Mouse (Mus musculus) lung, embryonic 14.5 days (tissue): ENCODE results near the gene Ano1. TPM values are rescaled to one million over a fixed set of nuclear protein-coding genes. Genes with fewer than 3 reads are reported as not detected.

Experiments used
- ATAC-seq: fragments of 200-750 bp; cut with Nextera tagmentation; 2 replicates; pipeline ENCODE4 v1.8.0; 2017; ENCODE audit warnings: mild to moderate bottlenecking, moderate TSS enrichment, moderate library complexity; ENCODE audit not compliant: insufficient read depth
- DNase-seq: peaks from one replicate; pipeline ENCODE4 v3.0.0-alpha.2; 2015
- H3K27ac ChIP-seq: fragments of 300-500 bp; sonication (generic); 2 replicates; pipeline ENCODE4 v1.5.1; 2014; ENCODE audit warnings: low read depth, mild to moderate bottlenecking, moderate library complexity
- H3K27me3 ChIP-seq: fragments of 300-500 bp; sonication (generic); 2 replicates; pipeline ENCODE4 v1.6.1; 2014; ENCODE audit warnings: low read length, control low read depth; ENCODE audit not compliant: insufficient read depth
- H3K36me3 ChIP-seq: fragments of 300-500 bp; sonication (generic); 2 replicates; pipeline ENCODE4 v1.6.1; 2014; ENCODE audit warnings: control low read depth; ENCODE audit not compliant: insufficient read depth
- H3K4me1 ChIP-seq: fragments of 300-500 bp; sonication (generic); 2 replicates; pipeline ENCODE4 v1.6.1; 2014; ENCODE audit warnings: antibody characterized with exemption, control low read depth; ENCODE audit not compliant: insufficient read depth
- H3K4me2 ChIP-seq: fragments of 300-500 bp; sonication (generic); 2 replicates; pipeline ENCODE4 v1.6.1; 2014; ENCODE audit warnings: mild to moderate bottlenecking
- H3K4me3 ChIP-seq: fragments of 300-500 bp; sonication (generic); 2 replicates; pipeline ENCODE4 v1.5.1; 2014; ENCODE audit warnings: low read depth, low read length
- H3K9ac ChIP-seq: fragments of 300-500 bp; sonication (generic); 2 replicates; pipeline ENCODE4 v1.6.1; 2014
- H3K9me3 ChIP-seq: fragments of 300-500 bp; sonication (generic); 2 replicates; pipeline ENCODE4 v1.6.1; 2016; ENCODE audit warnings: low read depth, low read length, control low read depth
- CTCF ChIP-seq: IDR thresholded peaks from 2 replicates; pipeline ENCODE4 v1.5.1; 2016; ENCODE audit warnings: antibody characterized with exemption, low read depth
- WGBS: fragments of 180-500 bp; shearing (Covaris S2); extraction: QIAGEN DNeasy Blood & Tissue Kit; methylation state at CpG from one replicate; pipeline ENCODE4 v1.1.7; 2014; 5-methylcytosine and 5-hydroxymethylcytosine counted together
- polyA plus RNA-seq: library from polyadenylated mRNA; unstranded; fragments of >200 nt; fragmentation: Nextera tagmentation; extraction: Ambion mirVana; gene quantifications from 2 replicates; pipeline ENCODE4 v1.2.1, GENCODE M21; 2014

Gene Ano1
- polyA plus RNA-seq, 1 experiment from 2014 or later = 64.8 TPM

GRCm38 (mm10) chr7:144755511-144756378 lies 4.0 kb upstream of the Ano1 start:
- no peak for ATAC-seq
- Histone ChIP-seq H3K4me2 (no peak overlapping the region), H3K27ac (0 out of 2 replicates have a peak overlapping the region, but pooled peaks have one; percentile 1), H3K9ac (no peak overlapping the region), H3K9me3 (no peaks in the 10 kb centered on the region), H3K36me3 (no peaks in the 10 kb centered on the region), H3K27me3 (no peaks in the 10 kb centered on the region), H3K4me1 (peaks cover 19% of the 10 kb centered on the region; the same call in 1 of the 2 replicates), H3K4me3 (no peak overlapping the region)
- 0 out of 2 replicates have a peak, but pooled peaks have one; percentile 3 for TF ChIP-seq CTCF
- 49% methylated on average over 11 of the region's 11 CpGs for WGBS
- peak; percentile 47 for DNase-seq

- H3K4me2 ChIP-seq = no peak overlapping the region
- no peak for ATAC-seq
- no peak for DNase-seq
- H3K27ac ChIP-seq = no peak overlapping the region
- no peaks in the 10 kb centered on the region for H3K36me3 ChIP-seq
- WGBS = 77% methylated on average over 2 of the region's 2 CpGs
- H3K9ac ChIP-seq = no peak overlapping the region
- peaks cover 19% of the 10 kb centered on the region; the same call in 1 of the 2 replicates for H3K4me1 ChIP-seq
- H3K9me3 ChIP-seq = no peaks in the 10 kb centered on the region
- H3K27me3 ChIP-seq = no peaks in the 10 kb centered on the region
- no peak overlapping the region for H3K4me3 ChIP-seq
- no peak for TF ChIP-seq CTCF
Observed at GRCm38 (mm10) chr7:144754722-144755121, 2.9 kb upstream of the Ano1 start.

- Histone ChIP-seq H3K36me3 (no peaks in the 10 kb centered on the region), H3K27me3 (no peaks in the 10 kb centered on the region), H3K4me3 (no peak overlapping the region), H3K4me1 (peaks cover 19% of the 10 kb centered on the region; the same call in 1 of the 2 replicates), H3K4me2 (no peak overlapping the region), H3K9me3 (no peaks in the 10 kb centered on the region), H3K9ac (no peak overlapping the region), H3K27ac (peak overlapping the region; percentile 55)
- ATAC-seq (0 out of 2 replicates have a peak, but pooled peaks have one; percentile 9), DNase-seq (no peak)
- 69% methylated on average over 9 of the region's 9 CpGs for WGBS
- TF ChIP-seq CTCF = no peak
Observed at GRCm38 (mm10) chr7:144753657-144754031, 1.9 kb upstream of the Ano1 start.

GRCm38 (mm10) chr7:144752919-144753656 lies 1.3 kb upstream of the Ano1 start:
- no peak overlapping the region for H3K4me2 ChIP-seq
- no peak overlapping the region for H3K9ac ChIP-seq
- peaks cover 19% of the 10 kb centered on the region; the same call in 1 of the 2 replicates for H3K4me1 ChIP-seq
- H3K27me3 ChIP-seq = no peaks in the 10 kb centered on the region
- H3K9me3 ChIP-seq = no peaks in the 10 kb centered on the region
- H3K27ac ChIP-seq = peak overlapping the region; percentile 55
- H3K36me3 ChIP-seq = no peaks in the 10 kb centered on the region
- H3K4me3 ChIP-seq = no peak overlapping the region
- DNase-seq (peak; percentile 58), ATAC-seq (peak; percentile 76)
- TF ChIP-seq CTCF = no peak
- 38% methylated on average over 14 of the region's 14 CpGs for WGBS

GRCm38 (mm10) chr7:144747756-144748155 lies 4.0 kb downstream of the Ano1 start:
- WGBS = 10% methylated on average over 2 of the region's 2 CpGs
- Histone ChIP-seq H3K4me2 (no peak overlapping the region), H3K4me1 (peaks cover 7% of the 10 kb centered on the region), H3K9me3 (no peaks in the 10 kb centered on the region), H3K9ac (no peak overlapping the region), H3K27me3 (no peaks in the 10 kb centered on the region), H3K27ac (peak overlapping the region; percentile 86), H3K4me3 (no peak overlapping the region), H3K36me3 (no peaks in the 10 kb centered on the region)
- peak; percentile 80 for ATAC-seq
- TF ChIP-seq CTCF = no peak
- peak; percentile 57 for DNase-seq

DNA sequence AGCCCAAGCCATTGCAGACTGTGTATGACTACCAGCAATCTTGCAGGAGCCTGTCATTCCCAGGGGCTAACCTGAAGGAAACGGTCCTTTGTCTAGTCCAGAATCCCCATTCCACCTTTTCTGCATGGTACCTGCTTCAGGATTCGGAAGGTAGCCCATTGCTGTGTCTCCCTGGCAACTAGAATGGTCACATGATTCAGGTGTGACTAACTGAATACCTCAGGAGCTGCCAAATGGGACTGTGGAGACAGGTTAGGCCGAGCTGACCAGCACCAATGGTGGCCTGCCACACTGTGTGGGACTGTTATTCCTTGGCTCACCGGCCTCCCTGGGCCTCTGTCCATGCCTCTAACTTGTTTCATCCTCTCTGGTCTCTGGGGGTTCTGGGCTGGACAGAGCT lies 5.3 kb downstream of the Ano1 start:
- no peak for ATAC-seq
- H3K36me3 ChIP-seq = no peaks in the 10 kb centered on the region

DNA sequence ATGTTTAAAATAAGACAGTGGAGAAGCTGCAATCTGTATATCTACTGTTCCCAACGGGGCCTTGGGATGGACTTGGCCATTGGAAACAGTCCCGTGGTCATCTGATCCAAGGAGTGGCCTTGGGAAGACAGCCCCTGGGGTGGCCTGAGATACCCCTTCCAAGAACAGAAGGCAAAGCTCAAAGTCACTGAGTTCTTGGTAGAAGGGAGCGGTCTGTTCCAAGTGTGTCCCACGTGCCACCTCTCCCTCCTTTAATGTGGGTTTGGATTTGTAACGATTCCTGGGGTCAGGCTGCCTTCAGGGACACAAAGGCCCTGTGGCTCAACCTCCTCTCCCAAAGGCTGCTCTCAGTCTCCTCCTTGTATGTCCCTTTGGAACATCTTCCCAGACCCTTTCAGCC lies 7.9 kb downstream of the Ano1 start:
- Histone ChIP-seq H3K36me3 (no peaks in the 10 kb centered on the region), H3K27me3 (no peaks in the 10 kb centered on the region), H3K9ac (no peak overlapping the region), H3K4me3 (no peak overlapping the region), H3K27ac (no peak overlapping the region), H3K4me1 (peaks cover 15% of the 10 kb centered on the region), H3K9me3 (no peaks in the 10 kb centered on the region), H3K4me2 (no peak overlapping the region)
- 71% methylated on average over 5 of the region's 5 CpGs for WGBS
- ATAC-seq = no peak
- no peak for TF ChIP-seq CTCF
- no peak for DNase-seq

More for the DNA sequence above, 5.3 kb downstream of the Ano1 start:
- no peak for DNase-seq
- H3K4me3 ChIP-seq = no peak overlapping the region
- no peak for TF ChIP-seq CTCF
- no peak overlapping the region for H3K4me2 ChIP-seq
- no peak overlapping the region for H3K9ac ChIP-seq
- 76% methylated on average over 4 of the region's 4 CpGs for WGBS
- H3K4me1 ChIP-seq = no peaks in the 10 kb centered on the region; the same call in 1 of the 2 replicates
- H3K27me3 ChIP-seq = no peaks in the 10 kb centered on the region
- no peaks in the 10 kb centered on the region for H3K9me3 ChIP-seq
- peak overlapping the region; percentile 86; the same call in 1 of the 2 replicates for H3K27ac ChIP-seq
